Mouse (Mus musculus) stomach, embryonic 14.5 days (tissue): Measurements from ENCODE around the gene Aldh16a1. TPM values are rescaled to one million over a fixed set of nuclear protein-coding genes. Genes with fewer than 3 reads are reported as not detected.

Experiments used
- ATAC-seq: fragments of 200-750 bp; cut with Nextera tagmentation; 2 replicates; pipeline ENCODE4 v1.8.0; 2017; ENCODE audit warnings: low read depth, moderate TSS enrichment; ENCODE audit not compliant: insufficient number of reproducible peaks, insufficient read depth, low FRiP score
- H3K27ac ChIP-seq: fragments of 300-500 bp; sonication (generic); 2 replicates; pipeline ENCODE4 v1.5.1; 2014; ENCODE audit warnings: mild to moderate bottlenecking, low read length, moderate library complexity, mixed read lengths
- H3K27me3 ChIP-seq: fragments of 300-500 bp; sonication (generic); 2 replicates; pipeline ENCODE4 v1.6.1; 2014; ENCODE audit warnings: low read length, control low read depth, mixed read lengths; ENCODE audit not compliant: control insufficient read depth, insufficient read depth
- H3K36me3 ChIP-seq: fragments of 300-500 bp; sonication (generic); 2 replicates; pipeline ENCODE4 v1.6.1; 2014; ENCODE audit warnings: mild to moderate bottlenecking, control low read depth, low read length, moderate library complexity, mixed read lengths; ENCODE audit not compliant: control insufficient read depth, insufficient read depth
- H3K4me1 ChIP-seq: fragments of 300-500 bp; sonication (generic); 2 replicates; pipeline ENCODE4 v1.6.1; 2014; ENCODE audit warnings: low read length, control low read depth, mixed read lengths; ENCODE audit not compliant: control insufficient read depth, insufficient read depth
- H3K4me2 ChIP-seq: fragments of 300-500 bp; sonication (generic); replicated peaks from 2 replicates; pipeline ENCODE4 v1.6.1; 2014; ENCODE audit warnings: low read depth, low read length, control low read depth
- H3K4me3 ChIP-seq: fragments of 300-500 bp; sonication (generic); 2 replicates; pipeline ENCODE4 v1.5.1; 2014; ENCODE audit warnings: low read depth, low read length, control low read depth
- H3K9ac ChIP-seq: fragments of 300-500 bp; sonication (generic); replicated peaks from 2 replicates; pipeline ENCODE4 v1.6.1; 2014; ENCODE audit warnings: low read depth, mild to moderate bottlenecking, control low read depth, low read length, moderate library complexity, mixed read lengths
- H3K9me3 ChIP-seq: fragments of 300-500 bp; sonication (generic); 2 replicates; pipeline ENCODE4 v1.6.1; 2016; ENCODE audit warnings: low read depth, low read length, control low read depth; ENCODE audit not compliant: control insufficient read depth
- WGBS: fragments of 180-500 bp; shearing (Covaris S2); extraction: QIAGEN DNeasy Blood & Tissue Kit; methylation state at CpG from one replicate; pipeline ENCODE4 v1.1.7; 2014; 5-methylcytosine and 5-hydroxymethylcytosine counted together
- polyA plus RNA-seq: library from polyadenylated mRNA; unstranded; fragments of >200 nt; fragmentation: Nextera tagmentation; extraction: Ambion mirVana; gene quantifications from 2 replicates; pipeline ENCODE4 v1.2.1, GENCODE M21; 2014

Gene Aldh16a1
- polyA plus RNA-seq, result 43.4 and 54.1 TPM in 2 replicates

DNA sequence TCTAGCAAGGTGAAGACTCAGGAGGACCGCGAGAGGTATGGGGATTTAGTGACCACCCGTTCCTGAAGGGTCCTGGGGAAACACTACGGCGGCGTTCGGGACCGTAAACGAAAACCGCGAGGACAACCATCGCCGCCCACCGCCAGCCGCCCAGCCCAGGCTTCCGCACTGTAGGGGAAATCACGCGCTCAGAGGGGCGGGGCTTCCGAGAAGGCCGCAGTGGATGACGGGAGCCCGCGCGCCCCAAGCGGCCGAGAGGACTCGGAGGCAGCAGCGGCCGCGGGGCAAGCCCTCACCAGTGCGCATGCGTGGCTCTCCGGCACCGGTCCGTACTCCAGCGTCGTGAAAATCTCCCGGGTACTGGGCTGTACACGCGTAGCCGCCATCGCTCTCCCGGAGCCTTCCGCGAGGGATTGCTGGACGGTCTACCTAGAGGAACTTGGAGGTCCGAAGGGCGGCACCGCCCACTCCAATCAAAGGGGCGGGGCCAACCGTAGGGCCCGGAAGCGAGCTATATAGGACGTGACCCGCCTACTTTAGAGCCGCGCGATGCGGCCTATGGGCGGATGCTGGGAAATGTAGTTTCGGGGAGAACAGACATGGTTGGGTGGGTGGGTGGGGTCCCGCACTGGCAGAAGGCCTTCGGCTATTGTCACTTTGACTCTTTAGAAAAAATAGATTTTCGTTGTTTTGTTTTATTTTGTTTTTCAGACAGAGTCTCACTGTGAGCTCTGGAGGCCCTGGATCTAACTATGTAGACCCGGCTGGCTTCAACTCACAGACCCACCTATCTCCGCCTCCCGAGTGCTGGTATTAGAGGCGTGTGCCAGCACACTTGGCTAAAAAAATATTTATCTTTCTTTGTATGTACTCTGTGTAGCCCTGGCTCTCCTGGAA lies at the start of gene Aldh16a1, which contains the start of gene Pih1d1:
TSS of gene Aldh16a1 (minus strand) at position 489 of the 897 bp plus-strand sequence.
TSS of gene Pih1d1 (plus strand) at position 208 of the 897 bp plus-strand sequence.
- Histone ChIP-seq H3K36me3 (peaks cover 9% of the 10 kb centered on the region; the same call in 1 of the 2 replicates), H3K4me2 (peak within 1 kb of the TSS; percentile 80), H3K9ac (peak within 1 kb of the TSS; percentile 82), H3K27ac (peak within 1 kb of the TSS; percentile 96), H3K4me3 (peak within 1 kb of the TSS; percentile 50), H3K9me3 (no peaks in the 10 kb centered on the region), H3K4me1 (peaks cover 26% of the 10 kb centered on the region; the same call in 1 of the 2 replicates), H3K27me3 (no peaks in the 10 kb centered on the region)
- WGBS, result 4% methylated on average over 69 of the region's 69 CpGs
- ATAC-seq, result peak; percentile 94

DNA sequence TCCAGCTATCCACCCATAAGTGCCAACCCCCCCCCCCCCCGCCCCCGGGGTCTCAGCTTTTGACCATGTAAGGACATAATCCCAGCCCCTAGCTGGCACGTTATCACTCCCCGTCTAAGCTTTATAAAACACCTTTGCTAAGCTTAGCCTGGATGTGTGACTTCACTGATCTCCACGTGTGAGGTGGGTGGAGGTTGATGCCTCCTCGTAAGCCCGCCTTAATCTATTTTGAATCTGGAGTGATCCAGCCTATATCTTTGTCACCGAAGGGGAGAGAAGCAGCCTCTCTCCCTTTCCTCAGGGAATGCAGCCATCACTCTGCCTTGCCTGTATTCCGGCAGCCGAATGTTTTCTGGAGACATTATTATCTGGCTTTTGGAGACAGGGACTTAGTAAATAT lies 48.3 kb upstream of the Aldh16a1 start:
- H3K4me1 ChIP-seq, result no peaks in the 10 kb centered on the region
- H3K4me3 ChIP-seq, result no peak overlapping the region
- no peaks in the 10 kb centered on the region for H3K27me3 ChIP-seq
- WGBS, result 26% methylated on average over 10 of the region's 10 CpGs
- no peaks in the 10 kb centered on the region for H3K36me3 ChIP-seq
- no peaks in the 10 kb centered on the region for H3K9me3 ChIP-seq
- no peak overlapping the region for H3K4me2 ChIP-seq
- peak overlapping the region; percentile 39 for H3K27ac ChIP-seq
- no peak overlapping the region for H3K9ac ChIP-seq
- ATAC-seq, result no peak

DNA sequence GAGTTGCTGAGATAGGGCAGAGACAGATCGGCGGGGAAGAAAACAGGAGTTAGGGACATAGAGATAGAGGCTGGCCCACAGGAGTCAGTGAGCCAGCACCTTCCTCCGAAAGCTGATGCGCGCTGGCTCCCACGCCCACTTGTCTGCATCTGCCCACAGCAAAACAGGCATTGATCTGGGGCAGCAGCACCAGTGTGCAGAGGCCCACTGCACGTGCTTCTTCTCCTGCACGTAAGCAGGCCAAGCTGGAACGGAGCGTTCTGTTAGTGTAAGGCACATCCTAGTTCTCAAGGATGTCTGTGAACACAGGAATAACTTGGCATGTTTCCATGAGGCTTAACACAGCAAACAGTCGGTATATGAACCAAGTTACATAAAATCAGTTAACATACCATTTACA lies 44.6 kb upstream of the Aldh16a1 start:
- Histone ChIP-seq H3K27ac (no peak overlapping the region), H3K9me3 (no peaks in the 10 kb centered on the region), H3K9ac (no peak overlapping the region), H3K4me3 (no peak overlapping the region), H3K4me1 (no peaks in the 10 kb centered on the region), H3K27me3 (no peaks in the 10 kb centered on the region), H3K36me3 (no peaks in the 10 kb centered on the region), H3K4me2 (no peak overlapping the region)
- WGBS, result 78% methylated on average over 11 of the region's 11 CpGs
- no peak for ATAC-seq

DNA sequence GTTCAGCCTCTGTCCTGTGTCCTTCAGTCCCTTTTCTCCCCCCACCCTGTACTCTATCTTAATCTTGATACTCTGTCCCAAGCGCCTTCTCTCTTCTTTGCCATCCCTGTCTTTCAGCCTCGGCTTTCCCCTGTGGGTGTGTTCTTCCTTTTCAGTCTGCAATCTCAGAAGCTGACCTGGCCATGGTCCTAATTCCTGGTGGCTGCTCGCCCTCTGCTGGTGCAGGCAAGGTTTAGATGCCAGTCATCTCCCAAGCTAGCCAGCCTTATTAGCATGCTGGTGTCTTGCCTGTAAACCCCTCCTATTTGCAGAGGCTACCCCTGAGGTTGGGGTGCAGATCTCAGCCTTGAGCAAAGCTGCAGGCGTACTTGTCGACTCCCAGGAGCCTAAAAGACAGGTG lies 44.1 kb upstream of the Aldh16a1 start:
- H3K9me3 ChIP-seq, result no peaks in the 10 kb centered on the region

DNA sequence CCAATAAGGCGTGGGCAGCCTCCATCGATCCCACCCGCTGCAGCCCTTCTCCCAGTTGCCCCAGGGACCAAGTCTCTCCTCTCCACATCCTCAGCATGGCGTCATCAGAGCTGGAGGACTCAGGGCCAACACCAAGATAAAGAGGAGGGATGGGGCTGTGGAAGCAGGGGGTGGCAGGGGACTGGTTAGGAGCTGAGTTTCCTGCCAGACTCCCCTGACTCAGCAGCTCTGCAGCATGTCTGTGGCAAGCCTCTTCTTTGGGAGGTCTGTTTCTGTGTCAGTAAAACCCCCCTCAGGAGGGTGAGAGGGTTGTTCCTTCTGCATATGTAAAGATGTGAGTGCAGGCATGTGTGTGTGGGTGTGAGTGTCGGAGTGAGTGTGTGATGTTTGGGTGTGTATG lies 42.6 kb upstream of the Aldh16a1 start:
- Histone ChIP-seq H3K9ac (no peak overlapping the region), H3K36me3 (no peaks in the 10 kb centered on the region), H3K4me2 (no peak overlapping the region), H3K4me3 (no peak overlapping the region), H3K4me1 (peaks cover 2% of the 10 kb centered on the region; the same call in 1 of the 2 replicates), H3K27ac (no peak overlapping the region), H3K9me3 (no peaks in the 10 kb centered on the region), H3K27me3 (no peaks in the 10 kb centered on the region)
- no peak for ATAC-seq
- 67% methylated on average over 5 of the region's 5 CpGs for WGBS

More for the DNA sequence above, 44.1 kb upstream of the Aldh16a1 start:
- ATAC-seq, result no peak
- WGBS, result 9% methylated on average over 5 of the region's 5 CpGs
- H3K4me1 ChIP-seq, result no peaks in the 10 kb centered on the region
- H3K27me3 ChIP-seq, result no peaks in the 10 kb centered on the region
- H3K36me3 ChIP-seq, result no peaks in the 10 kb centered on the region
- H3K27ac ChIP-seq, result no peak overlapping the region
- no peak overlapping the region for H3K4me3 ChIP-seq
- no peak overlapping the region for H3K4me2 ChIP-seq
- no peak overlapping the region for H3K9ac ChIP-seq

DNA sequence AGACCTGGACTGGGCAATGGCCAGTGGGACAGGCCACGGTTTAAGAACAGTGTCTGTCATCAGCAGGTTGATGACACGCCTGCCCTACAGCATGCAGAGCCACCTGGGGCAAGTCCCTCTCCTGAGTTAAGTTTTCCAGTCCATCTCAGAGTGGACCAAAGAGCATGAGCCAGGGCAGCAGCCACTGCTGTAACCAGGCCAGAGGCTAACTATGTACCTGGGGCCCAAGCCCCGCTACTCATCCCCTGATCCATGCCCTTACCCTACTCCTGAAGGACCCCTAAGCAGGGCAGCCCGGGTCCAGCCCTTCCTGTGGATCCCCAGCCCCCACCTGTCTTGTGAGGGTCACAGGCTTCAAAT lies 41.8 kb upstream of the Aldh16a1 start:
- no peaks in the 10 kb centered on the region for H3K27me3 ChIP-seq
- no peak overlapping the region for H3K27ac ChIP-seq
- 89% methylated on average over 4 of the region's 4 CpGs for WGBS
- H3K4me3 ChIP-seq, result no peak overlapping the region
- H3K4me2 ChIP-seq, result no peak overlapping the region
- H3K36me3 ChIP-seq, result no peaks in the 10 kb centered on the region
- H3K4me1 ChIP-seq, result peaks cover 6% of the 10 kb centered on the region; the same call in 1 of the 2 replicates
- no peaks in the 10 kb centered on the region for H3K9me3 ChIP-seq
- no peak for ATAC-seq
- no peak overlapping the region for H3K9ac ChIP-seq

DNA sequence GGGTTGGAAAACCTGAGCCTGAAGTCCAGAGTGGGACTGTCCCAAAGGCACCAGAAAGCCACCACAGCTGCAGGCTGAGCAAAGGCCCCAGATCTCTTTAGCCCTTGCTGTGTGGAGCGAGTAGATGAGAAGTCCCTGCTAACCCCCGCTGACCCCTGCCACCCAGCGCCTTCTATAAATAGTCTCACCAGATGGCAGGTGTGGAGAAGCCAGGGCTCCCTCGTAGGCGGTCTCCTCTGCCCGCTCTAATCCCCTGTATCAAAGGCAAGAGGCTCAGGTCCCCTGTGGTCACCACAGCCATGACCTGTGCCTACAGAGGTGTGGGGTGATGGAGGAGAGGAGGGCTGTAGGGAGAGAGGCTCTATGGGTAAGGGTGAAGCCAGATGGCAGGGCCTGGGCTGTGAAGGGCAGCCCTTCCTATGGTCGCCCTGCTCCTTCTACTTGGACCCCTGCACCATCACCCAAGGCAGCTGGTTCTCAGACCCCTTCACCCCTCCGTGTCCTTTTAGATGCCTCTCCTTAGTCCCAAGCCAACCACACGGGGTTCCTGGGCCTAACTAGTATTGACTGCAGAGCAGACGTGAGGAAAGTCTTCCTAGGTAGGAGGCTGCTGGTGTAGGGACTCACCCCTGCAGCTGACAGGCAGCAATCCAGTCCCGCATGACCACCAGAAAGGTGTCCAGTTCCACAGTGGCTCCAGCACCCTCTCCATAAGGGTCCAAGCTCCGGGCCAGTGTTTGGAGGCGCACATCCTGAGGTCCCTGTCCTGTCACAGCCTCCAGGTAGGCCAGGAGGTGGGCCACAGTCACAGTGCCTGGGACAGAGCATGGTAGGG lies 41.2 kb upstream of the Aldh16a1 start:
- WGBS, result 55% methylated on average over 13 of the region's 13 CpGs
- no peak overlapping the region for H3K9ac ChIP-seq
- H3K27ac ChIP-seq, result no peak overlapping the region
- peaks cover 6% of the 10 kb centered on the region; the same call in 1 of the 2 replicates for H3K4me1 ChIP-seq
- H3K4me2 ChIP-seq, result no peak overlapping the region
- ATAC-seq, result no peak
- H3K9me3 ChIP-seq, result no peaks in the 10 kb centered on the region
- no peaks in the 10 kb centered on the region for H3K36me3 ChIP-seq
- no peaks in the 10 kb centered on the region for H3K27me3 ChIP-seq
- H3K4me3 ChIP-seq, result no peak overlapping the region
